Mouse (Mus musculus) C2C12 (cell line): ENCODE data around the gene Ptpn3. TPM values are rescaled to one million over a fixed set of nuclear protein-coding genes. Genes with fewer than 3 reads are reported as not detected.

Experiments
- H3K27me3 ChIP-seq: one replicate; pipeline ENCODE4 v1.6.1; 2011; ENCODE audit not compliant: control insufficient read depth, insufficient read depth, insufficient read length
- H3K36me3 ChIP-seq: one replicate; pipeline ENCODE4 v1.6.1; 2011; ENCODE audit not compliant: control insufficient read depth, insufficient read depth
- H3K4me3 ChIP-seq: one replicate; pipeline ENCODE4 v1.5.1; 2011; ENCODE audit warnings: mild to moderate bottlenecking, control low read depth; ENCODE audit not compliant: poor library complexity, insufficient read depth, severe bottlenecking
- H3K79me2 ChIP-seq: one replicate; pipeline ENCODE4 v1.6.1; 2011; ENCODE audit not compliant: control insufficient read depth, insufficient read depth
- H3K79me3 ChIP-seq: one replicate; pipeline ENCODE4 v1.6.1; 2011; ENCODE audit warnings: low read depth, control low read depth
- H3ac ChIP-seq: one replicate; pipeline ENCODE3; 2011; ENCODE audit warnings: low read depth; ENCODE audit not compliant: control insufficient read depth, insufficient read length
- CEBPB ChIP-seq: IDR thresholded peaks from one replicate; pipeline ENCODE4 v1.6.1; 2011; ENCODE audit warnings: low read depth, mild to moderate bottlenecking, control low read depth, moderate library complexity
- CTCF ChIP-seq: IDR thresholded peaks from one replicate; pipeline ENCODE4 v1.5.1; 2011; ENCODE audit not compliant: control insufficient read depth, insufficient read depth, insufficient read length
- FOSL1 ChIP-seq: IDR thresholded peaks from one replicate; pipeline ENCODE4 v1.8.0; 2011; ENCODE audit warnings: mild to moderate bottlenecking, low read length; ENCODE audit not compliant: poor library complexity, insufficient read depth, severe bottlenecking
- MAX ChIP-seq: IDR thresholded peaks from one replicate; pipeline ENCODE4 v1.6.1; 2011; ENCODE audit warnings: mild to moderate bottlenecking, control low read depth
- MYOD1 ChIP-seq: IDR thresholded peaks from one replicate; pipeline ENCODE4 v1.6.1; 2011; ENCODE audit warnings: low read depth; ENCODE audit not compliant: control insufficient read depth, insufficient read length
- MYOG ChIP-seq: IDR thresholded peaks from one replicate; pipeline ENCODE4 v1.6.1; 2011; ENCODE audit not compliant: control insufficient read depth, insufficient read length; ENCODE audit errors: extremely low read depth
- USF1 ChIP-seq: IDR thresholded peaks from one replicate; pipeline ENCODE4 v1.6.1; 2011; ENCODE audit warnings: low read depth, mild to moderate bottlenecking, control low read depth, moderate library complexity
- polyA plus RNA-seq: library from polyadenylated mRNA; unstranded; fragments of >200 nt; fragmentation: generic; extraction: Trizol; gene quantifications from one replicate; pipeline ENCODE4 v1.2.1, GENCODE M21; 2012; ENCODE audit warnings: missing spikeins

Ptpn3 gene
- polyA plus RNA-seq, 1 experiment = 3.1 TPM

- Histone ChIP-seq H3K27me3 (no peaks in the 10 kb centered on the region), H3K79me2 (no peaks in the 10 kb centered on the region), H3K4me3 (no peak overlapping the region), H3ac (no peak overlapping the region), H3K36me3 (no peaks in the 10 kb centered on the region), H3K79me3 (no peaks in the 10 kb centered on the region)
- no peak for TF ChIP-seq MYOD1
These were observed 4.0 kb upstream of the Ptpn3 start for GRCm38 (mm10) chr4:57305644-57306043.

GRCm38 (mm10) chr4:57300469-57301409 is 898 bp downstream of the Ptpn3 start:
- no peaks in the 10 kb centered on the region for H3K27me3 ChIP-seq
- H3K4me3 ChIP-seq = peak overlapping the region; percentile 50
- H3K36me3 ChIP-seq = no peaks in the 10 kb centered on the region
- no peak for TF ChIP-seq MAX
- TF ChIP-seq CTCF = peak; percentile 1
- no peaks in the 10 kb centered on the region for H3K79me2 ChIP-seq
- no peaks in the 10 kb centered on the region for H3K79me3 ChIP-seq
- H3ac ChIP-seq = peak overlapping the region; percentile 85

GRCm38 (mm10) chr4:57299701-57300468 is 1.8 kb downstream of the Ptpn3 start:
- H3K4me3 ChIP-seq = peak overlapping the region; percentile 50
- peak overlapping the region; percentile 85 for H3ac ChIP-seq
- TF ChIP-seq FOSL1 (no peak), CTCF (no peak), MYOD1 (no peak), CEBPB (no peak), USF1 (no peak)
- no peaks in the 10 kb centered on the region for H3K79me3 ChIP-seq
- H3K36me3 ChIP-seq = no peaks in the 10 kb centered on the region
- no peaks in the 10 kb centered on the region for H3K79me2 ChIP-seq
- H3K27me3 ChIP-seq = no peaks in the 10 kb centered on the region

GRCm38 (mm10) chr4:57299308-57299700 is 2.3 kb downstream of the Ptpn3 start:
- Histone ChIP-seq H3K79me3 (no peaks in the 10 kb centered on the region), H3K36me3 (no peaks in the 10 kb centered on the region), H3ac (no peak overlapping the region), H3K4me3 (peak overlapping the region; percentile 50), H3K27me3 (no peaks in the 10 kb centered on the region), H3K79me2 (no peaks in the 10 kb centered on the region)
- TF ChIP-seq MYOD1 (no peak), MYOG (no peak), CEBPB (no peak), MAX (no peak), CTCF (no peak)

- H3K4me3 ChIP-seq = no peak overlapping the region
- no peaks in the 10 kb centered on the region for H3K79me2 ChIP-seq
- no peaks in the 10 kb centered on the region for H3K79me3 ChIP-seq
- H3K36me3 ChIP-seq = no peaks in the 10 kb centered on the region
- no peak overlapping the region for H3ac ChIP-seq
- H3K27me3 ChIP-seq = no peaks in the 10 kb centered on the region
- TF ChIP-seq MYOG = no peak
- no peak for TF ChIP-seq CEBPB
- TF ChIP-seq USF1 = no peak
- no peak for TF ChIP-seq MYOD1
- TF ChIP-seq FOSL1 = no peak
- TF ChIP-seq MAX = no peak
- no peak for TF ChIP-seq CTCF
These were observed 3.5 kb downstream of the Ptpn3 start for GRCm38 (mm10) chr4:57298181-57298580.
